Mouse (Mus musculus) kidney, postnatal 10 days (tissue): ENCODE data around the gene Osr1.

Experiments used
- DNase-seq: peaks from one replicate; pipeline ENCODE4 v3.0.0; 2021; ENCODE audit warnings: mixed read lengths

Gene Osr1

DNA sequence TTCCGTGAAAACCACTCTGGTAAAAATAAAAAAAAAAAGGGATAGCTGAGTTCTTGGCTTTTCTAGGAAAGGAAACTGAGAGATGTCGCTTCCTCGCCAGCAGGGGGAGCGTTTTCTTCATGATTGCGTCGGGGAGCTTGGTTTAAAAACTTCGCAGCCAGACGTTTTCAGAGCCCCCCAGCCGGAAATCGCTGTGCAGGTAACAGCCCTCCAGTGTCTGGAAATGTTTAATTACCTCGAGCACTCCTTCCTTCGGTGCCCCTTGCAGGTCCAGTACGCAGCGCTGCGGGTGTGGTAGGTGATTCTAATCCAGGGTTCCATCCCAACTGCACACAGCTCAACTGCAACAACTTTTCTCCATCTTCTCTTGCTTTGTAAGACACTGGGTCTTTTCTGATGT, at the start of gene Osr1:
Gene Osr1, plus strand, starts transcription at position 146 of the 400 bp plus-strand sequence.
- peak; percentile 83 for DNase-seq

- DNase-seq = no peak
These were observed 19.6 kb upstream of the Osr1 start for GRCm38 (mm10) chr12:9550328-9550727.

DNA sequence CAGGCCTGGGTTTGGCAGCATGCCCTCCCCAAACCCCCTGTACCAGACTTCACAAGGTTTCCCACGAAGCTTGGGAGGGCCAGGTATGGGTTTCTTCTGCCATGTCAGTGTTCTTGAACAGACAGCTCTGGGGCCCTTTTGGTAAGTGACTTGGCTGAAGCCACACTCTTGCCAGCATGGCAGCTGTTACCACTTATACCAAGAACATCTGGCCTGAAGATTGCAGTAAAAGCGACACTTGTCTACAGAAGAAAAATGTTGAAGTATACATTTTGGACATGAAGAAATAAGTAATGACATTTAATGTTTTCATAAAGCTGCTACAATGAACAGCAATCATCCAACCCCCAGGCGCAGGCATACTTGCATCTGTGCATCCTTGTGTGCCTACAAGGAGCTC, 5.0 kb upstream of the Osr1 start:
- no peak for DNase-seq

DNA sequence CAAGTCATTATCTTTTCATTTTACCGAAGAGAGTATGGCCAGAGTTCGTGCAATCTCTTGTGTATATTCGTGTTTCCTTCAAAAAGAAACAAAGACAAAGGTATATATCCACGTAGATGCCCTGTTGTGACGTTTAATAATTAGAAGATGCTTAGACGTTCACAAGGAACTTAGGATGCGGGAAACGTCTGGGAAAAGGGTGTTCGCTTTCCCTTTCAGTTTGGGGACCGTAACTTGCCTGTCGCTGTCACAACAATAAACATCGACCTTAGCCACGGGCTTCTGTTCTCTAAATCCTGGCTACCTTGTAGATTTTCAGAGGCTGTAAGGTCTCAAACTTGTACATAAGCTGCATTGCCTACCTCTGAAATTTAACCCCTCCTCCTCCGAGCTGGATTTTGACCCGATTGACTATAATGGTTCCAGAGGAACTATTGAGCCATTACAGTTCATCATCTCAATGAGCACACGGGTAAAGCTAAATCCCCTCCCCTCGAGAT, 630 bp downstream of the Osr1 start:
- no peak for DNase-seq

- DNase-seq = peak; percentile 12
These were observed 1.5 kb downstream of the Osr1 start for GRCm38 (mm10) chr12:9571276-9571940.

DNA sequence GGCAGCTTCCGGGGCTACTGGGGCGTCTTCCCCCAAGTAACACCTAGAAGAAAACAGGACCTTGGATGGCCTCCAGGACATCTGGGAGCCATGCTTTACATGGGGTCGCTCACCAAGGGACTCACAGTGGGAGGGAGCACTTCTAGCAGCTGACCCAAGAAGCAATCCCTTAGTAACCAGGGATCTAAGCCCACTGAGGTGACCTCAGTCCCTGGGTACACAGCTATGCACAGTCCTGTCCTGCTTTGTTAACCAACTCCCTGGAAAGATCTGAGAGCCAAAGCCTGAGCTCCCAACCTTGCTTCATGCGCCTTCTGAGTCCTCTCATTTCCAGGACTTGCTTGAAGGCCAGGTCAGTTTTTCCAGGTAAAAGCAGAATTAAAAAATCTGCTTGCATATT, 2.1 kb downstream of the Osr1 start:
- DNase-seq = no peak

- peak; percentile 16 for DNase-seq
These were observed 3.8 kb downstream of the Osr1 start for GRCm38 (mm10) chr12:9573682-9574081.

- DNase-seq = peak; percentile 68
These were observed 4.4 kb downstream of the Osr1 start for GRCm38 (mm10) chr12:9574244-9574871.

- DNase-seq = no peak
These were observed 5.5 kb downstream of the Osr1 start for GRCm38 (mm10) chr12:9575158-9576042.

DNA sequence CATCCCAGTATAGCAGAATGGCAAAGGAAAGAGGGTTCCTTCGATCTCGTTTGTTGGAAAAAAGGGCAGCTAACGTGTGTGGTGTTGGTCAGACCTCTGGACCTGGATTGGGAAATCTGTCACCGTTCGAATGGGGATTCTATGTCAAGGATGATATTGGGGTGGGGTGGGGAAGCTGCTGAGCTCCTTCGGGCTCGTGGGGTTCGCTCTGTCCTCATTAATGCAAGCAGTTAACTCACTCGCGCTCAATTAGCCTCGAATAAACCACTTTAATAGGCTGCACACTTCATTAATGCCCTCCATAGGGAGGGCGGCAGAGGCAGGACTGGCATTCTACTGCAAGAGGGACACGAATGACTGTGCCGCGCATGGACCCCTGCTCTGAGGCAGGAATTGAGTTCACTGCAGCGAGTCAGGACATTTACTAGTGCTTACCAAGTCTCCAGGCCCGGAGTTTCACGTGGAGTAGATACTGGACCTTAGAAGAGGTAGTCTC, 6.2 kb downstream of the Osr1 start:
- no peak for DNase-seq

- no peak for DNase-seq
These were observed 7.7 kb downstream of the Osr1 start for GRCm38 (mm10) chr12:9577610-9578009.

- DNase-seq = no peak
These were observed 8.7 kb downstream of the Osr1 start for GRCm38 (mm10) chr12:9578591-9578990.

DNA sequence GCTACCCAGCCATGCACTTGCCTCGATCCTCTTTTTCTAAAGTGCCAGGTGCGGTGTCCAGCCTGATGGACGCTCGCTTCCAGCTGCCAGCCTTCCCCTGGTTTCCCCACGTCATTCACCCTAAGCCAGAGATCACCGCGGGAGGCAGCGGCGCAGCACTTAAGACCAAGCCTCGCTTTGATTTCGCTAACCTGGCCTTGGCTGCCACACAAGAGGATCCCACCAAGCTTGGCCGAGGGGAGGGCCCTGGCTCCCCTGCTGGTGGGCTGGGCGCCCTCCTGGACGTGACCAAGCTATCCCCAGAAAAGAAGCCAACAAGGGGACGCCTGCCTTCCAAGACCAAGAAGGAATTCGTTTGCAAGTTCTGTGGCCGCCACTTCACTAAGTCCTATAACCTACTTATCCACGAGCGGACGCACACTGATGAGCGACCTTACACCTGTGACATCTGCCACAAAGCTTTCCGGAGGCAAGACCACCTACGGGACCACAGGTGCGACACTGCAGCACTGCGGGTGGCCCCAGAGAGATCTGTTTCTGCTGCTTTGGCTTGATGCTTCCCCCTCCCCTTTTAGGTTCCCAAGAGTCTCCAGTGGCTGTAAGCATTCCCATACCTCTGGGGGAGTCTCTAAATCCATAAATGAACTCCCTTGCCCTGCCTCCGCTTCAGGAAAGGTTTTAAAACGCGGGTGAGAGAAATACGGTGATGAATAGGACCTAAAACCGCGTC, 9.6 kb downstream of the Osr1 start:
- no peak for DNase-seq

DNA sequence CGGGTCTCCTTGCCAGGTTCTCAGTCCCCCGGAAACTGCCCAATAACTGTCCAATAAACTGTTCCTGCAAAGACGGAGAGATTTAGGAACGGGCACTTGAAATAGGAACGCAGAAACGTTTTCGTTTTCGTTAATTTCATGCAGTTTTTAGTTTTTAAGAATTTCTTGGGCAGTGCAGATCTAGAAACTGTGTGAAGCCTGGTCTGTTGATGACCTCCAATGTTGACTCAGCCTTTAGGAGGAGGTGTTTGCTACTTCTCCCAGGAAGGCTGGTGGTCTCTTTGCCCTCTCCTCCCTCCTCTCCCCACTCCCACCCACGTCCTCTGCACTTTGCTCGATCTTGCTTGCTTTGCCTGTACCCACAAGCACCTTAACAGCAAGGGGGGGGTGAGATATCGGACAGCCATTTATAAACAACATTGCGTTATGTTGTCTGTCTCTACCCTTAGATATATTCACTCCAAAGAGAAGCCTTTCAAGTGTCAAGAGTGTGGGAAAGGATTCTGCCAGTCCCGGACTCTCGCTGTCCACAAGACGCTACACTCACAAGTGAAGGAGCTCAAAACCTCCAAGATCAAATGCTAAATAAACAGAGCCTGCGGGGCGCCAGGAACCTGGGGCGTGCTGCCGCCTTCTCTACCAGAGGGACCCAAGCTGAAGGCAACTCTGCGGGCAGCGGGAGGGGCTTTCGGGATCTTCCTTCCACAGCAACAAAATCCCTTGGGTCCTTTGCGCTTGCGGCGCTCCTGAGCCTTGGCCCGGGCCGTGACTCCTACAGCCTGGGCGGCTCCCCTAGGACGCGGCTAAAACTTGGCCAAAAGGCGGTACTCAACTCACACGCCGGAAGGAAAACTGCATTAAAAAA, 10.4 kb downstream of the Osr1 start:
- peak; percentile 33 for DNase-seq

GRCm38 (mm10) chr12:9581011-9581410, 11.1 kb downstream of the Osr1 start:
- DNase-seq = peak; percentile 38

DNA sequence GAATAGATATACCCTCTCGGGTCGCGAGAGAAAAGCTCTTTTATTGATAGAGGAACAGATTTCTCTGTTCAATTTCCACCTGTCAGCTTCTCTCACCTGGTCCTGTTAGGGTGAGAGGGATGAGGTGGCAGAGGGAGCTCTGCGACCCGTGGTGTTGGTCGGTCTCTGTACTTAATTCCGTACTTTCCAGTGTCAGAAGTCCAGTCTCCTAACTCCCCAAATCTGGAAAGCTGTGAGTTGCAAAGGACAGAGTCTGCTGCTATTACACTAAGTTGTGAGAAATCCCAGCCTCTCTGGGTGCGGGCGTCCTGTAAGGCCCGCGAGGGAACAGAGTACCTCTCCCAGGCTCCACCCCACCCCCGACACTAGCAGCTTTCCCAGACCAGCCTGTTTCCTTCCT, 11.6 kb downstream of the Osr1 start:
- no peak for DNase-seq

- DNase-seq = no peak
These were observed 12.5 kb downstream of the Osr1 start for GRCm38 (mm10) chr12:9582248-9582995.

GRCm38 (mm10) chr12:9583380-9583779, 13.5 kb downstream of the Osr1 start:
- DNase-seq = no peak

DNA sequence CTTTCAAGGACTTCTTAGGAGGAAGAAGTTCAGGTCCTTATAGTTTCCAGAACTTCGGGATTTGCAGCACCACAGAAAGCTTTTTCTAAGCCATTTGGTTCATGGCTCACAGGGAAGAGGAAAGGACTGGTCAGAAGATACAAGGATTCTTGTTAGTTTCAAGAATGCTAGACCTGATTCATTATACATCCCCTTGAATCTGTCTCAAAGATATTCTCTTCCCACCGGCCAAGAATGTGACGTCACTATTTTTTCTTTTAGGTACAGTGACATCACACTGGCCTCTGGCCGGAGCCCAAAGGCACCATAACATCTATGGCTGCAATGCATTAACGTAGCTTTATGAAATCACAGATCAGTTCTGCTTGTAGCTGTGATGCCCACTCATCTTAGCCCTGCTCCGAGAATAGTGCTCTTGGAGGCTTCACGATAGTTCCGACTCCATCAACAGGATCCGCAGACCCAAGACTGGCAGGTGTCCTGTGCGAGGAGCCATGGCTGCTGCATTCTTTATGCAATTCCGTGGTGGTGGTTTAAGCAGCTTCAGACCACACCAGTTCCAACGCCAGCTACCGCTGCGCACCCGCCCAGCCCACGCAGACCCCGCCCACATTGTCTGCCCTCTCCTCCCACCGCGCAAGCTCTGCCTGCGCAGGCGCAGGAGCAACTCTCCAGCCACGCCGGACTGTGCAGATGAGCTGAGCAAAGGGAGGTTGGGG, 14.6 kb downstream of the Osr1 start:
- peak; percentile 85 for DNase-seq

- no peak for DNase-seq
These were observed 15.2 kb downstream of the Osr1 start for GRCm38 (mm10) chr12:9585085-9585453.
